Mouse (Mus musculus): ENCODE data around the gene Phlpp1. TPM values are rescaled to one million over a fixed set of nuclear protein-coding genes. Genes with fewer than 3 reads are reported as not detected.

Phlpp1 gene
- polyA plus RNA-seq, 1 experiment from 2014 or later = 7.1 TPM

DNA sequence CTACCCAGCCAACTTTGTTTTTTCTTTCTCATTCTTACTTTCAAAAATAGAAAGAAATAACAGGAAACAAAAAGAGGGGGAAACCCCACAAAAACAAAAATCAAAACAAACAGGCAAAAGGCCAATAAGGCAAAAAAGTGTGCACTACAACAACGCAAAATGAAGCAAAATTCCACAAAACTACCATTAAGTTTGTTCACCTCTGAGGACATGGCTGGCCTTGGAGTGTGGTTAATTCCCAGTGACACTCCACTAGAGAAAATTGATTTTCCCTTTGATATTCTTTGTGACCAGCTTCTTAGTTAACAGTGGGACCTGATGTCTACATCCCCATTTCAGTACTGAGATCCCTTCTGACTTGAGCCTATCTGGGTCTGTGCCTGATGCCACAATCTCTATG, 202.1 kb downstream of the Phlpp1 start:
- 94% methylated on average over 1 of the region's 1 CpGs for WGBS
- H3K27me3 ChIP-seq (ENCODE audit: control insufficient read depth, insufficient read depth, low read depth, low read length) = no peaks in the 10 kb centered on the region
- no peak overlapping the region for H3K4me2 ChIP-seq (ENCODE audit: low read length)
- peaks cover 4% of the 10 kb centered on the region; the same call in 1 of the 2 replicates for H3K36me3 ChIP-seq (ENCODE audit: control insufficient read depth, insufficient read depth, low read length)
- no peaks in the 10 kb centered on the region for H3K4me1 ChIP-seq (ENCODE audit: control insufficient read depth, insufficient read depth, low read length)
- ATAC-seq = no peak
- H3K9me3 ChIP-seq (replicated peaks; ENCODE audit: control insufficient read depth, low read length, poor library complexity, severe bottlenecking) = no peaks in the 10 kb centered on the region
- H3K9ac ChIP-seq (ENCODE audit: low read depth, low read length) = no peak overlapping the region
- H3K4me3 ChIP-seq (ENCODE audit: low read depth, low read length) = no peak overlapping the region
- no peak overlapping the region for H3K27ac ChIP-seq (ENCODE audit: low read length)

DNA sequence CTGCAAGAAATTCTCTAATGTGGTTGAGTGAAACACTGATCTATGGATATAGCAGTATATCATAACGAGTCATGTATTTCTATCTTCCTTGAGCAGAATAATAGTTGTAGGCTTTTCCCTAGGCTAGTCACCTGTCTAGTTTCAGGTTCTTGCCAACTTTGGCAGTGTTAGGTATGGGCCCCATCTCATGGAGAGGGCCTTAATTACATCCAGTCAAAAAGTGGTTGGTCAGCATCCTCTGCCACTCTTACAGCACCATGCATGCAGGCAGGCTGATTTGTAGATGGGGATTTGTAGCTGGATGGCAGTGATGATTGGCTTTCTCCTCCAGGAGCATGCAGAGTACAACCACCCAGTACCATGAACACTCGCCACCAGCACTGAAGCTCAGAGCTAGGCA, 202.7 kb downstream of the Phlpp1 start:
- Histone ChIP-seq H3K4me1 (ENCODE audit: control insufficient read depth, insufficient read depth, low read length) (no peaks in the 10 kb centered on the region), H3K9me3 (replicated peaks; ENCODE audit: control insufficient read depth, low read length, poor library complexity, severe bottlenecking) (no peaks in the 10 kb centered on the region), H3K4me3 (ENCODE audit: low read depth, low read length) (no peak overlapping the region), H3K27ac (ENCODE audit: low read length) (no peak overlapping the region), H3K9ac (ENCODE audit: low read depth, low read length) (no peak overlapping the region), H3K4me2 (ENCODE audit: low read length) (no peak overlapping the region), H3K36me3 (ENCODE audit: control insufficient read depth, insufficient read depth, low read length) (no peaks in the 10 kb centered on the region; the same call in 1 of the 2 replicates), H3K27me3 (ENCODE audit: control insufficient read depth, insufficient read depth, low read depth, low read length) (no peaks in the 10 kb centered on the region)
- 100% methylated on average over 2 of the region's 2 CpGs for WGBS
- no peak for ATAC-seq

DNA sequence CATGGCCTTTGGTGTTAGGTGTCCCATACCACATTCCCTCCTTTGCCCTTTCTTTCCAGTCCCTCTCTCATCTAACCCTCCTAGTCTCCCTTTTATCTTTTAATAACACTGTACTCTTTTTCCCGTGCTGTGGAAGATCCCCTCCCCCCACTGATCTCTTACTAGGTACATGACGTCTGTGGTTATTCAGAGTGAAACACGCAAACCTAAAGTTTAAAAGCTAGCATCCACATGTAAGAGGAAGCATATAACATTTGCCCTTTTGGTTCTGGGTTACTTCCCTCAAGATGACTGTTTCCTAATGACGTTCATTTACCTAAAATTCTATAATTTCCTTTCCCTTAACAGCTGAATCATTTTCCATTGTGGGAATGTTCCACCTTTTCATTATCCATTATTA, 203.4 kb downstream of the Phlpp1 start:
- Histone ChIP-seq H3K27me3 (ENCODE audit: control insufficient read depth, insufficient read depth, low read depth, low read length) (no peaks in the 10 kb centered on the region), H3K9me3 (replicated peaks; ENCODE audit: control insufficient read depth, low read length, poor library complexity, severe bottlenecking) (no peaks in the 10 kb centered on the region), H3K36me3 (ENCODE audit: control insufficient read depth, insufficient read depth, low read length) (no peaks in the 10 kb centered on the region), H3K27ac (ENCODE audit: low read length) (no peak overlapping the region), H3K4me3 (ENCODE audit: low read depth, low read length) (no peak overlapping the region), H3K9ac (ENCODE audit: low read depth, low read length) (no peak overlapping the region), H3K4me2 (ENCODE audit: low read length) (no peak overlapping the region), H3K4me1 (ENCODE audit: control insufficient read depth, insufficient read depth, low read length) (no peaks in the 10 kb centered on the region; the same call in 1 of the 2 replicates)
- WGBS = 87% methylated on average over 4 of the region's 4 CpGs
- no peak for ATAC-seq

DNA sequence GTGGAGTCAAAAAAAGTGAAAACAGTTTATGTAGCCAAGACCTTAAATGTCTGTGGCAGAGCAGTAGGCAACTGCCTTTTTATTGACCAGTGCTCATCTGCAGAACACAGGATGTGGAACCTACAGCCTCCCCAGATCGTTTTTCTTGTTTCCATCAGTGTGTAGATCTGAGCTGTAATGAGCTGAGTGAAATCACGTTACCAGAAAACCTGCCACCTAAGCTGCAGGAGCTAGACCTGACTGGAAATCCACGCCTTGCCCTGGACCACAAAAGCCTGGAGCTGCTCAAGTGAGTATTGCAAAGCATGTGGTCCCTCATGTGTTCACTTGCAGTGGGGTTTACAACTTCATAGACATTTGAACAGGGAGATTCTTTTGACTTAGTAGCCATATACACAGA, 204.5 kb downstream of the Phlpp1 start:
- Histone ChIP-seq H3K4me1 (ENCODE audit: control insufficient read depth, insufficient read depth, low read length) (peaks cover 6% of the 10 kb centered on the region; the same call in 1 of the 2 replicates), H3K27ac (ENCODE audit: low read length) (no peak overlapping the region), H3K9me3 (replicated peaks; ENCODE audit: control insufficient read depth, low read length, poor library complexity, severe bottlenecking) (no peaks in the 10 kb centered on the region), H3K4me2 (ENCODE audit: low read length) (no peak overlapping the region), H3K27me3 (ENCODE audit: control insufficient read depth, insufficient read depth, low read depth, low read length) (no peaks in the 10 kb centered on the region), H3K36me3 (ENCODE audit: control insufficient read depth, insufficient read depth, low read length) (no peaks in the 10 kb centered on the region), H3K9ac (ENCODE audit: low read depth, low read length) (no peak overlapping the region), H3K4me3 (ENCODE audit: low read depth, low read length) (no peak overlapping the region)
- 80% methylated on average over 3 of the region's 3 CpGs for WGBS
- ATAC-seq = no peak

DNA sequence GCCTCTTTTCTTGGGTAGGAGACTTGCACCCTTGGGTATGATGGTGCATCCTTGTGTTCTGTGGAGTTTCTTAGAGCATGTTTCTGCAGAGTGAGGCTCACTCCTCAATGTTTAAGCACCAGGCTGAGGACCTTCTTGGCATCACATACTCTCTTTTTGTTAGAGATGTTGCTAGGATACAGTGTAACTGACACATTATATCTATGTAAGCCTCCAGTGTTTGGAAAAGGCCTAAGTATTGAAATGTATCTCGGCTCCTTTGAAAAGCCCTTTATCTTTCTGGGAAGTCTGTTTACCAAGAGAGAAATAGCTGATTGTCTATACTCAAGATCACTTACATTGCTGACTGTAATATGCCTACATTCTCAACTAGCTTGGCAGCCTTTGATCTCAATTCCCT, 208.9 kb downstream of the Phlpp1 start:
- Histone ChIP-seq H3K27ac (ENCODE audit: low read length) (no peak overlapping the region), H3K4me2 (ENCODE audit: low read length) (no peak overlapping the region), H3K9ac (ENCODE audit: low read depth, low read length) (no peak overlapping the region), H3K36me3 (ENCODE audit: control insufficient read depth, insufficient read depth, low read length) (no peaks in the 10 kb centered on the region), H3K4me1 (ENCODE audit: control insufficient read depth, insufficient read depth, low read length) (peaks cover 6% of the 10 kb centered on the region; the same call in 1 of the 2 replicates), H3K27me3 (ENCODE audit: control insufficient read depth, insufficient read depth, low read depth, low read length) (no peaks in the 10 kb centered on the region), H3K9me3 (replicated peaks; ENCODE audit: control insufficient read depth, low read length, poor library complexity, severe bottlenecking) (no peaks in the 10 kb centered on the region), H3K4me3 (ENCODE audit: low read depth, low read length) (no peak overlapping the region)
- peak; percentile 86 for ATAC-seq
- 13% methylated on average over 1 of the region's 1 CpGs for WGBS

DNA sequence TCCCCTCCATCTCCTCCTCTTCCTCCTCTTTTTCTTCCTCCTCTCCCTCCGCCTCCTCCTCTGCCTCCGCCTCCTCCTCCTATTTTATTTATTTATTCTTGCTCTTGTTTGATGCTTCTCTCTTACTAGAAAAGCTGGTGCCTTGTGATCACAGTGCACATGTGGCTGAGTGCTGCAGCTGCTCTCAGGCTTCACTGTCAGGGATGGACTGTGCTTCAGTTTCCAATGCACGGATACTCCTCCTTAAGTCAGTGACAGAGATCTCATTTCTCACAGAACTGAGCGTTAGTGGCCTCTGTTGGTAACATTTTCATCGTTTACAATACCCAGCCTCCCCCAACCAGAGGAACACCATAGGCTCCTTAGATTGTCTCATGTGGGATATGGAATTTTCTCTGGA, 215.0 kb downstream of the Phlpp1 start:
- Histone ChIP-seq H3K27me3 (ENCODE audit: control insufficient read depth, insufficient read depth, low read depth, low read length) (no peaks in the 10 kb centered on the region), H3K4me1 (ENCODE audit: control insufficient read depth, insufficient read depth, low read length) (no peaks in the 10 kb centered on the region), H3K9me3 (replicated peaks; ENCODE audit: control insufficient read depth, low read length, poor library complexity, severe bottlenecking) (no peaks in the 10 kb centered on the region), H3K9ac (ENCODE audit: low read depth, low read length) (no peak overlapping the region), H3K36me3 (ENCODE audit: control insufficient read depth, insufficient read depth, low read length) (peaks cover 4% of the 10 kb centered on the region; the same call in 1 of the 2 replicates), H3K27ac (ENCODE audit: low read length) (no peak overlapping the region), H3K4me3 (ENCODE audit: low read depth, low read length) (no peak overlapping the region), H3K4me2 (ENCODE audit: low read length) (no peak overlapping the region)
- 86% methylated on average over 5 of the region's 5 CpGs for WGBS
- no peak for ATAC-seq

- Histone ChIP-seq H3K27ac (ENCODE audit: low read length) (no peak overlapping the region), H3K4me3 (ENCODE audit: low read depth, low read length) (no peak overlapping the region), H3K9me3 (replicated peaks; ENCODE audit: control insufficient read depth, low read length, poor library complexity, severe bottlenecking) (no peaks in the 10 kb centered on the region), H3K9ac (ENCODE audit: low read depth, low read length) (no peak overlapping the region), H3K36me3 (ENCODE audit: control insufficient read depth, insufficient read depth, low read length) (peaks cover 4% of the 10 kb centered on the region; the same call in 1 of the 2 replicates), H3K4me2 (ENCODE audit: low read length) (no peak overlapping the region), H3K4me1 (ENCODE audit: control insufficient read depth, insufficient read depth, low read length) (no peaks in the 10 kb centered on the region), H3K27me3 (ENCODE audit: control insufficient read depth, insufficient read depth, low read depth, low read length) (no peaks in the 10 kb centered on the region)
- no peak for ATAC-seq
- WGBS = 90% methylated on average over 4 of the region's 4 CpGs
Measured at GRCm38 (mm10) chr1:106387264-106387663, 215.7 kb downstream of the Phlpp1 start.

DNA sequence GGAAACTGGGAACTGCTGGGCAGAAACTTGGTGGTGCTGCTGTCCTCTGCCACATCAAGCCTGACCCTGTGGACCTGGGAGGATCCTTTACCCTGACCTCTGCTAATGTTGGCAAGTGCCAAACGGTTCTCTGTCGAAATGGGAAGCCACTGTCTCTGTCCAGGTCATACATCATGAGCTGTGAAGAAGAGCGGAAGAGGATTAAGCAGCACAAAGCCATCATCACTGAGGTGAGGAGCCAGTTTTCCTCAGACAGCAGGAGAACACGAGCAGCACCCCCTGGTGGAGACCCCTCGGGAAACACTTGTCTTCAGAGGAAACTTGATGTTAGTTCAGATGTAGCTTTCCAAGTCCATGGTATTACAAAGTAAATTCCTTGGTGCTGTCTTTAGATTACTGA, 218.1 kb downstream of the Phlpp1 start:
- no peak overlapping the region for H3K27ac ChIP-seq (ENCODE audit: low read length)
- H3K36me3 ChIP-seq (ENCODE audit: control insufficient read depth, insufficient read depth, low read length) = peaks cover 10% of the 10 kb centered on the region
- H3K4me3 ChIP-seq (ENCODE audit: low read depth, low read length) = no peak overlapping the region
- H3K9ac ChIP-seq (ENCODE audit: low read depth, low read length) = no peak overlapping the region
- no peaks in the 10 kb centered on the region for H3K27me3 ChIP-seq (ENCODE audit: control insufficient read depth, insufficient read depth, low read depth, low read length)
- no peaks in the 10 kb centered on the region for H3K9me3 ChIP-seq (replicated peaks; ENCODE audit: control insufficient read depth, low read length, poor library complexity, severe bottlenecking)
- no peak overlapping the region for H3K4me2 ChIP-seq (ENCODE audit: low read length)
- 8% methylated on average over 5 of the region's 5 CpGs for WGBS
- ATAC-seq = peak; percentile 68
- no peaks in the 10 kb centered on the region for H3K4me1 ChIP-seq (ENCODE audit: control insufficient read depth, insufficient read depth, low read length)

- no peak overlapping the region for H3K4me3 ChIP-seq (ENCODE audit: low read depth, low read length)
- ATAC-seq = no peak
- H3K27me3 ChIP-seq (ENCODE audit: control insufficient read depth, insufficient read depth, low read depth, low read length) = no peaks in the 10 kb centered on the region
- H3K4me1 ChIP-seq (ENCODE audit: control insufficient read depth, insufficient read depth, low read length) = no peaks in the 10 kb centered on the region
- H3K9me3 ChIP-seq (replicated peaks; ENCODE audit: control insufficient read depth, low read length, poor library complexity, severe bottlenecking) = no peaks in the 10 kb centered on the region
- peaks cover 7% of the 10 kb centered on the region for H3K36me3 ChIP-seq (ENCODE audit: control insufficient read depth, insufficient read depth, low read length)
- no peak overlapping the region for H3K9ac ChIP-seq (ENCODE audit: low read depth, low read length)
- no peak overlapping the region for H3K4me2 ChIP-seq (ENCODE audit: low read length)
- 97% methylated on average over 6 of the region's 6 CpGs for WGBS
- H3K27ac ChIP-seq (ENCODE audit: low read length) = no peak overlapping the region
Measured at GRCm38 (mm10) chr1:106393072-106393471, 221.5 kb downstream of the Phlpp1 start.

Measured in midbrain, embryonic 16.5 days (tissue).